Mouse (Mus musculus): ENCODE results near the gene Nags. TPM values are rescaled to one million over a fixed set of nuclear protein-coding genes. Genes with fewer than 3 reads are reported as not detected.
A peak's percentile ranks its signal among the peaks of the same experiment; 100 is the strongest.

Nags gene
- polyA plus RNA-seq, 1 experiment from 2014 or later = 37.9 TPM

DNA sequence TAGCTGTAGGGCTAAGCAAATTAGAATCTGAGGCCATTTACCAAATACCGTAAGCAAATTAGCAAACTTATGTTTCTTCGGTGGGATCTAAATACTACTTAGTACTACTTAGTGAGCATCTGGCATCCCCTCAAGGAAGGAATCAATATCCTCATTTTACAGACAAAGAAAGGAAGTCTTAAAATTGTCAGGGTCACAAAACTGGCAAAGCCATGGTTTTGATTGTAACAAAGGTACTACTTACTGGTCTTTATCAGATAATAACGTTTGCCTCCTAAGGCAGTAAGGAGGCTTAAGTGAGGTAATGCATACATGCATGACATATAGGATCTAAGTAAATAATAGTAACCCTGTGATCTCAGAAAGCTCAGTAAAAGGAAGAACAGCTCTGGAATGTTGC, 40.4 kb downstream of the Nags start:
- H3K27me3 ChIP-seq (replicated peaks; ENCODE audit: control insufficient read depth, insufficient read depth, low read length) = no peaks in the 10 kb centered on the region
- ATAC-seq = no peak
- H3K4me1 ChIP-seq (replicated peaks; ENCODE audit: control insufficient read depth, insufficient read depth, low read length) = 0 out of 2 replicates have a peak, but pooled peaks cover 3% of the 10 kb centered on the region
- H3K4me2 ChIP-seq (replicated peaks; ENCODE audit: low read depth) = peak overlapping the region; percentile 72
- no peak for TF ChIP-seq CTCF (IDR thresholded peaks at IDR 0.05; ENCODE audit: low read depth)
- H3K4me3 ChIP-seq (ENCODE audit: low read depth, low read length) = peak overlapping the region; percentile 82
- H3K27ac ChIP-seq (ENCODE audit: low read depth, low read length) = peak overlapping the region; percentile 72
- 46% methylated on average over 3 of the region's 3 CpGs for WGBS
- H3K9me3 ChIP-seq (ENCODE audit: control insufficient read depth) = no peaks in the 10 kb centered on the region
- H3K9ac ChIP-seq (ENCODE audit: low read depth, low read length) = peak overlapping the region; percentile 73
- H3K36me3 ChIP-seq (ENCODE audit: control insufficient read depth, insufficient read depth) = 0 out of 2 replicates have a peak, but pooled peaks cover 3% of the 10 kb centered on the region

DNA sequence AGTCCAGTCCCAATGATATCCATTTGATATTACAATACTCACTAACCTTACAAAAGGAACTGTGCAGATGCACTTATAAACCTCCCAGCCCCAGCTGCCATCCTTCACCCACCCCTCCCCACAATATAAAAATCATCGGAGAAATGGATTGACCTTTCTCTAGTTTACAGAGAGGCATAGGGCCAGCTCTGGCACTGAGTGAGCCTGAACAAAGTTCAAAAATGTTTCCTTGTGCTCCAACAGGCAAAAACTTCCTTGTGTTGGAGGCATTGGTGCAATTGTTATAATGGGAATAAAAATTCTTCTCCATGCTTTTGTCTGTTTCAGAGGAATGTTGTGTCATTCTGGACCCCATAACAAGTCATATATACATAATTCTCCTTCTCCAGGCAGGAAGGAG, 40.9 kb downstream of the Nags start:
- no peak for ATAC-seq
- Histone ChIP-seq H3K9ac (ENCODE audit: low read depth, low read length) (no peak overlapping the region), H3K4me3 (ENCODE audit: low read depth, low read length) (no peak overlapping the region), H3K4me1 (replicated peaks; ENCODE audit: control insufficient read depth, insufficient read depth, low read length) (0 out of 2 replicates have a peak, but pooled peaks cover 3% of the 10 kb centered on the region), H3K9me3 (ENCODE audit: control insufficient read depth) (no peaks in the 10 kb centered on the region), H3K27ac (ENCODE audit: low read depth, low read length) (peak overlapping the region; percentile 72), H3K27me3 (replicated peaks; ENCODE audit: control insufficient read depth, insufficient read depth, low read length) (no peaks in the 10 kb centered on the region), H3K4me2 (replicated peaks; ENCODE audit: low read depth) (peak overlapping the region; percentile 72; the same call in 1 of the 2 replicates), H3K36me3 (ENCODE audit: control insufficient read depth, insufficient read depth) (no peaks in the 10 kb centered on the region)
- no peak for TF ChIP-seq CTCF (IDR thresholded peaks at IDR 0.05; ENCODE audit: low read depth)
- WGBS = 38% methylated on average over 1 of the region's 1 CpGs

DNA sequence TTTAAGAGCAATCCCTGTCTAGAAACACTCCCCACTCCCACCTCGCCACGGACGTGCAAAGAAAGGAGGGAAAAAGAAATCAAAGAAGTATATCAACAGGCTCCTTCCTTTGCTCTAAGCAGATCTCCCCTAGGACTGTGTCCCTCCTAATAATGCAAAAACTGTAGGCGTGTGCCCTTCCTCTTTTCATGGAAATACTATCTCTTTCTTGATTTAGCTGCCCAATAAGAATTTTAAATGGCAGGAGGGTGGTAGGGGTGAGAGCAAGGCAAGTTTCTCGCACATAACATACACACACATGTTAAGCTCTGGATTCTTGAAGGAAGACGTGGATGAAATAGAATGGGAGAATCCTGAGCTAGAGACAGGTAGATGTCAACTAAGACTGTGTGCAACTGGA, 43.7 kb downstream of the Nags start:
- peak overlapping the region; percentile 83 for H3K4me2 ChIP-seq (replicated peaks; ENCODE audit: low read depth)
- H3K27ac ChIP-seq (ENCODE audit: low read depth, low read length) = peak overlapping the region; percentile 50; the same call in 1 of the 2 replicates
- no peaks in the 10 kb centered on the region for H3K4me1 ChIP-seq (replicated peaks; ENCODE audit: control insufficient read depth, insufficient read depth, low read length)
- H3K36me3 ChIP-seq (ENCODE audit: control insufficient read depth, insufficient read depth) = peaks cover 11% of the 10 kb centered on the region; the same call in 1 of the 2 replicates
- H3K27me3 ChIP-seq (replicated peaks; ENCODE audit: control insufficient read depth, insufficient read depth, low read length) = no peaks in the 10 kb centered on the region
- 58% methylated on average over 6 of the region's 6 CpGs for WGBS
- no peak for TF ChIP-seq CTCF (IDR thresholded peaks at IDR 0.05; ENCODE audit: low read depth)
- 0 out of 2 replicates have a peak overlapping the region, but pooled peaks have one; percentile 23 for H3K9ac ChIP-seq (ENCODE audit: low read depth, low read length)
- ATAC-seq = no peak
- H3K9me3 ChIP-seq (ENCODE audit: control insufficient read depth) = no peaks in the 10 kb centered on the region
- peak overlapping the region; percentile 67 for H3K4me3 ChIP-seq (ENCODE audit: low read depth, low read length)

DNA sequence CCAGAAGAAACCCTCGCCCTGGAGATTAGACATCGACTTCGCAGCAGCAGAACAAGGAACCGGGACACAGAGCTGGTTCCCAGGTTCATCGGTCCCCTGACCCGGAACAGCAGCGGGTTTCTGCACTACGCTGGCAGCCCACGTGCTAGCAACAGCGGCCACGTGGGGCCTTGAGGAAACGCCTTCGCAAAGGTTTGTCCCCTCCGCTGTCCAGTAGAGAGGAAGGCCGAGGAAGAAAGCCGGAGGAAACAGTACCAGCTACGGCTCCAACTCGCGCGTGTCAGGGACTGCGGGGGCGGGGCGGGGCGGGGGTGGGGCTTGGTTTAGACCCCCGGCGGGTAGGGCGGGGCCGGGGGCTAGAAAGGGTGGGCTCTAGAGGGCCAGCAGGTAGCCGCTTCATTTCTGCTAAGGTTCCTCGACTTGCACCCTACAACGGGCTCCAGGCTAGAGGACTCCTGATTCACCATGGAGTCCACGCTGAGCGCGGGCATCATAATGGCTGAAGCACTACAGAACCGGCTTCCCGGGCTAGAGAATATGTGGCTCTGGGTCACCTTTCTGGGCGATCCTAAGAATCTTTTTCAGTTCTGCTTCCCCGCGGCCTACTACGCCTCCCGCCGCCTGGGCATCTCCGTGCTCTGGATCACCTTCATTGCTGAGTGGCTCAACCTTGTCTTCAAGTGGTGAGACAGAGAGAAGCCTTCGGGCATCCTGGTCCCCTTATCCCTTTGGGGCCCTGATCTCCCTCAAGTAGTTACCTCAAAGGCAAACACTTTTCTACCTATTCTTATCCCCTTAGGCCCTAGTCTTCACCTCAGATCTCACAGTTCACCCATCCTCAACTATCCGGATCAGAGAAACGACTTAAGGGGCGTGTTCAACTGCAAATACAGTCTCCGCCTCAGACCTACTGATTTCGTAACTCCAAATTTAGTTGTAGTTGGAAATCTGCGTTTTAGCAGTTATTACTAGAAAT, 44.4 kb downstream of the Nags start, which contains the start of gene G6pc3:
Gene G6pc3 (plus strand): TSS at position 160 of the 976 bp plus-strand sequence.
- H3K4me1 ChIP-seq (replicated peaks; ENCODE audit: control insufficient read depth, insufficient read depth, low read length) = no peaks in the 10 kb centered on the region
- H3K4me3 ChIP-seq (ENCODE audit: low read depth, low read length) = peak within 1 kb of the TSS; percentile 67
- peaks cover 17% of the 10 kb centered on the region; the same call in 1 of the 2 replicates for H3K36me3 ChIP-seq (ENCODE audit: control insufficient read depth, insufficient read depth)
- under 1% methylated on average over 49 of the region's 50 CpGs for WGBS
- no peaks in the 10 kb centered on the region for H3K9me3 ChIP-seq (ENCODE audit: control insufficient read depth)
- peak within 1 kb of the TSS; percentile 50 for H3K27ac ChIP-seq (ENCODE audit: low read depth, low read length)
- TF ChIP-seq CTCF (IDR thresholded peaks at IDR 0.05; ENCODE audit: low read depth) = no peak
- peak within 1 kb of the TSS; percentile 83 for H3K4me2 ChIP-seq (replicated peaks; ENCODE audit: low read depth)
- peak within 1 kb of the TSS; percentile 49 for H3K9ac ChIP-seq (ENCODE audit: low read depth, low read length)
- ATAC-seq = peak; percentile 76
- no peaks in the 10 kb centered on the region for H3K27me3 ChIP-seq (replicated peaks; ENCODE audit: control insufficient read depth, insufficient read depth, low read length)

DNA sequence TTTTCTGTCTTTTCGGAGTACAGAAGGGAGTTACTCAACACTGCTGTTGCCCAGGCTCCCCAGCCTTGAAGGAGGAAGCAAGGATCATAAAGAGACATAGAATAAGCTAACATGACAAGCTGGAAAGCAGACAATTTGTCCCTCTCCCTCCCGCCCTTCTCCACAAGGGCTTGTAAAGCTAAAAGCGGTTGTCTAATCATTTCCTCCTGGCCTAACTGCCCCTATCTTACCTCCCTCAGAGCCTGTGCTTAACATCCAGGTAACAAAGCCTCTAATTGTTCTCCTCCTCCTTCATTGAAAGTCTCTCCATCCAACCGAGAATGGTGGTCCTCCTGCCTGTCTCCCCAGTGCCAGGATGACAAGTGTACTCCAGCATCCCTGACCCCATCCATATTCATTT, 45.5 kb downstream of the Nags start:
- H3K4me1 ChIP-seq (replicated peaks; ENCODE audit: control insufficient read depth, insufficient read depth, low read length) = no peaks in the 10 kb centered on the region
- ATAC-seq = no peak
- peak overlapping the region; percentile 83; the same call in 1 of the 2 replicates for H3K4me2 ChIP-seq (replicated peaks; ENCODE audit: low read depth)
- peaks cover 28% of the 10 kb centered on the region for H3K36me3 ChIP-seq (ENCODE audit: control insufficient read depth, insufficient read depth)
- H3K27me3 ChIP-seq (replicated peaks; ENCODE audit: control insufficient read depth, insufficient read depth, low read length) = no peaks in the 10 kb centered on the region
- WGBS = 31% methylated on average over 4 of the region's 4 CpGs
- H3K9me3 ChIP-seq (ENCODE audit: control insufficient read depth) = no peaks in the 10 kb centered on the region
- H3K9ac ChIP-seq (ENCODE audit: low read depth, low read length) = no peak overlapping the region
- no peak for TF ChIP-seq CTCF (IDR thresholded peaks at IDR 0.05; ENCODE audit: low read depth)
- no peak overlapping the region for H3K27ac ChIP-seq (ENCODE audit: low read depth, low read length)
- no peak overlapping the region for H3K4me3 ChIP-seq (ENCODE audit: low read depth, low read length)

DNA sequence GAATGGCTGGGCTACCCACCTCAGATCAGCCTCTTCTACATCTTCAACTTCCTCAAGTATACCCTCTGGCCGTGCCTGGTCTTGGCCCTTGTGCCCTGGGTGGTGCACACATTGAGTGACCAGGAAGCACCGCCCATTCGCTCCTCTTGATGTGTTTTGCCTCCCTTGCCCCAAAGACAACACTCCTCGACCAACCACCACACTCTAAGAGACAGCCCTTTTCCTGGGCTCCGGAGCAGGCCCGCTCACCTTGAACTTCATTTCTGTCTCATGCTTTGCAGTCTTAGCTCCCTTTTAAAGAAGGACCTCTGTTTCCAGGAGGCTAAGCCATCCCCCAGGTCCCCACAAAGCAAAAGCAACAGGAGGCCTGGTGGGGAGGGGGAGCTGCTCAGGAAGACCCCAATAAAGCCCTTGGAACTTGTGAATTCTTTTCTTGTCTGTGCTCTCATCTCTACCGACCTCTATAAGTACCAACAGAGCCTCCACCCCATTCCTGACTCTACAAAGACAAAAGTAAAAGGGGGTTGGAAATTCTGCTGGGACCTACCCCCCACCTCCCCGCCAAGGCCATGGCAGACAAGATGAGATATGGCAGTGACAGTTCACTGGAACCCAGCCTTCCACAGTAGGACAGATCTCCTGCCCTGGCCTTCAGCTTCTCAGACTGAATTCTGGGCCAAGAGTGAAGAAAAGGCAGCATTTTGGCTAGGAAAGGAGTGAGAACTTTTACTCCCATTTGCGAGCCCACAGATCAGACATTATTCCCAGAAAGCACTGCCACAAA, 48.5 kb downstream of the Nags start:
- no peak overlapping the region for H3K27ac ChIP-seq (ENCODE audit: low read depth, low read length)
- H3K4me1 ChIP-seq (replicated peaks; ENCODE audit: control insufficient read depth, insufficient read depth, low read length) = no peaks in the 10 kb centered on the region
- peaks cover 57% of the 10 kb centered on the region for H3K36me3 ChIP-seq (ENCODE audit: control insufficient read depth, insufficient read depth)
- H3K4me3 ChIP-seq (ENCODE audit: low read depth, low read length) = no peak overlapping the region
- 86% methylated on average over 9 of the region's 9 CpGs for WGBS
- no peak for TF ChIP-seq CTCF (IDR thresholded peaks at IDR 0.05; ENCODE audit: low read depth)
- no peak overlapping the region for H3K9ac ChIP-seq (ENCODE audit: low read depth, low read length)
- no peak for ATAC-seq
- H3K4me2 ChIP-seq (replicated peaks; ENCODE audit: low read depth) = no peak overlapping the region
- H3K9me3 ChIP-seq (ENCODE audit: control insufficient read depth) = no peaks in the 10 kb centered on the region
- H3K27me3 ChIP-seq (replicated peaks; ENCODE audit: control insufficient read depth, insufficient read depth, low read length) = no peaks in the 10 kb centered on the region

Measured in intestine, postnatal 0 days (tissue).